Mouse (Mus musculus) small intestine, adult 2 months (tissue): ENCODE measurements around the gene Tmub2.

Source experiments
- CTCF ChIP-seq: fragments of 200-500 bp; IDR thresholded peaks from 2 replicates; pipeline ENCODE4 v1.5.1; 2012; ENCODE audit warnings: low read depth, mild to moderate bottlenecking, control low read depth, inconsistent platforms, low read length, moderate library complexity, mixed read lengths; ENCODE audit not compliant: insufficient replicate concordance, insufficient read length; ENCODE audit errors: extremely low read depth
- POLR2A ChIP-seq: fragments of 200-500 bp; IDR thresholded peaks from 2 replicates; pipeline ENCODE4 v1.6.1; 2012; ENCODE audit warnings: low read depth, mild to moderate bottlenecking, control low read depth, inconsistent platforms, low read length, moderate library complexity

- TF ChIP-seq CTCF (no peak), POLR2A (no peak)
Measured at GRCm38 (mm10) chr11:102323516-102323915, 38.8 kb downstream of the Tmub2 start.
